Mouse (Mus musculus) lung, embryonic 15.5 days (tissue): ENCODE data around the gene S100a8. TPM values are rescaled to one million over a fixed set of nuclear protein-coding genes. Genes with fewer than 3 reads are reported as not detected.
A peak's percentile ranks its signal among the peaks of the same experiment; 100 is the strongest.

Experiments used
- ATAC-seq: fragments of 200-750 bp; cut with Nextera tagmentation; 2 replicates; pipeline ENCODE4 v1.8.0; 2017; ENCODE audit warnings: moderate number of reproducible peaks, borderline replicate concordance; ENCODE audit not compliant: low FRiP score, low TSS enrichment; ENCODE audit errors: extremely low read depth
- H3K27ac ChIP-seq: fragments of 300-500 bp; sonication (generic); 2 replicates; pipeline ENCODE4 v1.5.1; 2015; ENCODE audit warnings: moderate library complexity, mild to moderate bottlenecking, inconsistent platforms
- H3K27me3 ChIP-seq: fragments of 300-500 bp; sonication (generic); 2 replicates; pipeline ENCODE4 v1.6.1; 2015; ENCODE audit warnings: inconsistent platforms
- H3K36me3 ChIP-seq: fragments of 300-500 bp; sonication (generic); 2 replicates; pipeline ENCODE4 v1.6.1; 2015; ENCODE audit warnings: inconsistent platforms
- H3K4me1 ChIP-seq: fragments of 300-500 bp; sonication (generic); 2 replicates; pipeline ENCODE4 v1.6.1; 2015; ENCODE audit warnings: inconsistent platforms
- H3K4me2 ChIP-seq: fragments of 300-500 bp; sonication (generic); 2 replicates; pipeline ENCODE4 v1.6.1; 2015; ENCODE audit warnings: inconsistent platforms, mild to moderate bottlenecking, moderate library complexity
- H3K4me3 ChIP-seq: fragments of 300-500 bp; sonication (generic); 2 replicates; pipeline ENCODE4 v1.5.1; 2015; ENCODE audit warnings: mild to moderate bottlenecking, inconsistent platforms
- H3K9ac ChIP-seq: fragments of 300-500 bp; sonication (generic); 2 replicates; pipeline ENCODE4 v1.6.1; 2015; ENCODE audit warnings: inconsistent platforms
- H3K9me3 ChIP-seq: fragments of 300-500 bp; sonication (generic); 2 replicates; pipeline ENCODE4 v1.6.1; 2016; ENCODE audit warnings: inconsistent platforms
- WGBS: fragments of 180-500 bp; shearing (Covaris S2); methylation state at CpG from one replicate; pipeline ENCODE4 v1.1.7; 2015; 5-methylcytosine and 5-hydroxymethylcytosine counted together
- polyA plus RNA-seq: library from polyadenylated mRNA; unstranded; fragments of >200 nt; fragmentation: Nextera tagmentation; extraction: Ambion mirVana; gene quantifications from 2 replicates; pipeline ENCODE4 v1.2.1, GENCODE M21; 2015

Gene S100a8
- polyA plus RNA-seq, 1 experiment from 2014 or later, result 20.9 TPM

DNA sequence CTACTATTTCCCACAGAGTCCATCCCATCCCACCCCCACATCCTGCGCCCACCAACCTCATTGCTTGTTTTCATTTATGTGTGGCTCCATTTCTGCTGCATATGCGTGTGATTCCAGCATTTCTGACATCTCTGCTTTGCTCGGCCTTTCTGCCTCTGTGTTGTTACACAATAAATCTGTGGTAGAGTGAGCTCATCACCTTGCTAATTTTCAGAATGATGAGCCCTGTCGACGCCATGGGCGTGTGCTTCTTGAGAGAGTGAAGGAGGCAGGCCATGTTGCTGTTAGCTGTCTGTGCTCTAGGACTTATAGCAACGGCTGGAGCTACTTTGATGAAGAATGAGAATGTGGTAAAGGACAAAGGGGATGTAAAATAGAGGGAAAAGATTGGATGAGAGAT, 27.8 kb upstream of the S100a8 start:
- H3K27me3 ChIP-seq, result no peaks in the 10 kb centered on the region
- H3K9ac ChIP-seq, result no peak overlapping the region

DNA sequence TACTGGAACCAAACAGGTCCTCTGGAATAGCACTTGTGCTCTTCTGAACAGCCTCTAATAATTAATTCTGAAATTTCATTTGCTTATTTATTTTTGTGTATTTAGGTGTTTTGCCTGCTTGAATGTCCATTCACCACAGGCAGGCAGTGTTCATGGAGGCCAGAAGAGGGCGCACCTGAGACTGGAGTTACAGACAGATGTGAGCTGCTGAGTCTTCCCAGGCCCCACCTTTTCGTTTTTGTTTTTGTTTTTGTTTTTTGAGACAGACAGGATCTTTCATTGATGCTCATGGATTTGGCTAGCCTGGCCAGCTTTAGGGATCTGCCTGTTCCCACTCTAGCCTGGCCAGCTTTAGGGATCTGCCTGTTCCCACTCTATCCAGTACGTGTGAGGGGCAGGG, 24.6 kb upstream of the S100a8 start:
- H3K9me3 ChIP-seq, result no peaks in the 10 kb centered on the region
- H3K36me3 ChIP-seq, result no peaks in the 10 kb centered on the region
- H3K27ac ChIP-seq, result no peak overlapping the region
- no peak overlapping the region for H3K9ac ChIP-seq
- ATAC-seq, result no peak
- 46% methylated on average over 3 of the region's 3 CpGs for WGBS
- H3K4me2 ChIP-seq, result no peak overlapping the region
- no peaks in the 10 kb centered on the region for H3K27me3 ChIP-seq
- H3K4me1 ChIP-seq, result no peaks in the 10 kb centered on the region
- H3K4me3 ChIP-seq, result no peak overlapping the region

More for the DNA sequence above, 27.8 kb upstream of the S100a8 start:
- H3K4me1 ChIP-seq, result no peaks in the 10 kb centered on the region
- no peak overlapping the region for H3K4me3 ChIP-seq
- no peaks in the 10 kb centered on the region for H3K36me3 ChIP-seq
- no peaks in the 10 kb centered on the region for H3K9me3 ChIP-seq
- no peak for ATAC-seq
- H3K4me2 ChIP-seq, result no peak overlapping the region
- WGBS, result 74% methylated on average over 7 of the region's 7 CpGs
- H3K27ac ChIP-seq, result no peak overlapping the region

DNA sequence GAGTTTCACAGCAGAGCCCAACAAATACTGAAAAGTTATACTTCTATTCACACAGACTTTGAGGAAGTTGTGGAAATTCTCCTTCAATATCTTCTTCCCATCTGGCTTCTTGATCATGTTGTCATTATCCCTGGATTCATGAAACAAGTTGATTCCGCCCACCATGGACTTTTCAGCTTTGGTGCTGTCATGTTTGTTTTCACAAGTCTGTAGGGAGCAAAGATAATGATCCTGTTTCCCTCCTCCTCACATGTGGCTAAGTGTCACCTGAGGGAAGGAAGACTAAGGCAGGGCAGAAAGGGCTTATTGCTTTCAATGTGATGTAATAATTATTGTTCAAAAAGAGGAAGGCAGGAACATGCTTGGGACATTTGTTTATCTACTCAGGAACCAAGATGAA, 21.5 kb upstream of the S100a8 start:
- H3K4me3 ChIP-seq, result no peak overlapping the region
- H3K4me1 ChIP-seq, result no peaks in the 10 kb centered on the region
- no peak for ATAC-seq
- H3K9ac ChIP-seq, result no peak overlapping the region
- H3K36me3 ChIP-seq, result no peaks in the 10 kb centered on the region
- no peaks in the 10 kb centered on the region for H3K9me3 ChIP-seq
- 56% methylated on average over 1 of the region's 1 CpGs for WGBS
- no peak overlapping the region for H3K27ac ChIP-seq
- H3K4me2 ChIP-seq, result no peak overlapping the region
- H3K27me3 ChIP-seq, result no peaks in the 10 kb centered on the region

DNA sequence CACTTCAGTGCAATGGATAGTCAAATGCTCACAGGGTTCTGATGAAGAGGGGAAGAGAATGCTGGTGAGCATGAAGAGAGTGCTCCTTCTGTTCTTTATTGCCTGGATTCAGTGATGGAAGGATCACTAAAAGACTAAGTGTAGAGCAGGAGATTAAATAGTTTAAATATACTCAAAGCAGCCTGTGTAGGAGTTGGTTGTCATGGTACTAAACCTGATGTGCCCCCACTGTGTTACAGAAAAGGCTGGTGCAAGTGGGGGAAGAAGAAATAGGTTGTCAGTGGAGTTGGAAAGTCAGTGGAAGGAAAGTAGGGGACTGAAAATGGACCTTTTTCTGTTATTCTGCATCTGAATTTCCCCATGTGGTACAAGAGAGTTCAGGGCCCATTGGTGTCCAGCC, 19.8 kb upstream of the S100a8 start:
- Histone ChIP-seq H3K27me3 (no peaks in the 10 kb centered on the region; the same call in 1 of the 2 replicates), H3K4me3 (no peak overlapping the region), H3K4me2 (no peak overlapping the region), H3K27ac (no peak overlapping the region), H3K36me3 (no peaks in the 10 kb centered on the region), H3K9me3 (no peaks in the 10 kb centered on the region), H3K9ac (no peak overlapping the region), H3K4me1 (no peaks in the 10 kb centered on the region)
- ATAC-seq, result no peak

- no peak for ATAC-seq
- 93% methylated on average over 2 of the region's 2 CpGs for WGBS
These were observed 18.9 kb upstream of the S100a8 start for GRCm38 (mm10) chr3:90649832-90650231.

DNA sequence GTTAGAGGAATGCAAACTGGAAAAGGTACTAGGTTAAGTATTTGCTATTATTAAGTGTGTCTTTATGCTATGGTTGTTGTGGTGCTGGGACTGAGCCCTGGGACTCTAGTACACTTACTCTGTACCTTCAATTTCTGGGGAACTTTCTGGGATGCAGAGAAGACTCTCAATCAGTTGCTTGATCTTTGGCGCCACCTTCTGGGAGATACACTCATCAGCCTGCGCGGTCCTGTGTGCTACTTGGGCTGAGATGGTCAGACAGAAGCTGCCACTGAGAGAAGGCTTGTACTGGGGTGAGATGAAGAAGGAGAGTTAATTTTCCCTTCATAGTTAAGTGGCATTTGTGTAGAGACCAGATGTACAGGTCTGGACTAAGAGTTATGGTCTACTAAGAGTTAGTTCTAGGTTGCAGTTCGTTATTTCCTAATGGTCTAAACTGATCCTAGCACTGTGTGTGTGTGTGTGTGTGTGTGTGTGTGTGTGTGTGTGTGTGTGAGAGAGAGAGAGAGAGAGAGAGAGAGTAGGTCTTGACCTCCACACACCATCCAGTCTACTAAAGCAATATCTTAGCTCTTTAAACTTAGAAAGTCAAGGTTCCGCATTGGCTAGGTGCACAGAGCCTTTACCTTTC, 15.8 kb upstream of the S100a8 start:
- Histone ChIP-seq H3K4me1 (no peaks in the 10 kb centered on the region), H3K4me2 (no peak overlapping the region), H3K27me3 (no peaks in the 10 kb centered on the region; the same call in 1 of the 2 replicates), H3K9ac (no peak overlapping the region), H3K9me3 (no peaks in the 10 kb centered on the region), H3K36me3 (no peaks in the 10 kb centered on the region), H3K4me3 (no peak overlapping the region), H3K27ac (no peak overlapping the region)
- WGBS, result 37% methylated on average over 5 of the region's 5 CpGs
- ATAC-seq, result peak; percentile 64; the same call in 1 of the 2 replicates

More at GRCm38 (mm10) chr3:90649832-90650231, 18.9 kb upstream of the S100a8 start:
- no peaks in the 10 kb centered on the region for H3K9me3 ChIP-seq
- no peak overlapping the region for H3K9ac ChIP-seq
- no peak overlapping the region for H3K4me3 ChIP-seq
- no peaks in the 10 kb centered on the region for H3K36me3 ChIP-seq
- H3K27ac ChIP-seq, result no peak overlapping the region
- no peak overlapping the region for H3K4me2 ChIP-seq
- H3K27me3 ChIP-seq, result no peaks in the 10 kb centered on the region; the same call in 1 of the 2 replicates
- no peaks in the 10 kb centered on the region for H3K4me1 ChIP-seq

DNA sequence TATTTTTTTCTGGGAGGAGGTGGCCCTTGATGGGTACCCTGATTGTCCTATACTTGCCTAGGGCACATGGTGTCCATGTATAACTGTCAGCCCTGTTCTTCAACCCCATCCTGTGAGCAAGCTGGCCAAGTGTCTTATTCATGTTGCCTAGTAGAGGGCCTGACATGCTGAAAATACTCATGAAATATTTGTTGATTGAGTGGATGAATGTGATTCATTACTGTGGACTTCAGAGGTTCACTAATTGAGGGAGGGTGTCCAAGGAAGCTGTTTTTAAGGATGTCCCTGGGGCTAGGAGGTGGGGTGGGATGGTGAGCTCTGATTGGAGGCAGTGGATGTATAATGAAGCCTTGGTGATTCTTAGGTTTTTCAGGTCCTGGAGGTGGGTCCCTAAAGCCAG, 15.1 kb upstream of the S100a8 start, which contains the start of gene S100a7a:
Gene S100a7a, plus strand, starts transcription at position 301 of the 400 bp plus-strand sequence.
- H3K36me3 ChIP-seq, result no peaks in the 10 kb centered on the region
- no peaks in the 10 kb centered on the region for H3K4me1 ChIP-seq

DNA sequence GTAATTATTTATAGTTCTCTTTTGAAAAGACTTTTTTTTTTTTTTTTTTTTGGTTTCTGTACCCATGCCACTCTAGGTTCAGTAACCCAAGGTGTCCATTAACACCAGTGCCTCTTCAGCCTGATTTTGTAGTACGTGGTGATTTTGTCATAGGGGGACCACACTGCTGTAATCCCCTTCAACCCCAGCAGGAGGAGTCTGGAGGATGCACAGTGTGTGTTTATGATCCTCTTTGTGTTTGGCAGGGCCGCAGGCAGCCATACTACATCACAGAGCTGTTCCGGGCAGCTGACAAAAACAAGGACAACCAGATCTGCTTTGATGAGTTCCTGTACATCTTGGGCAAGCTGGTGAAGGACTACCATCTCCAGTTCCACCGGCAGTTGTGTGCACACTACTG, 11.4 kb upstream of the S100a8 start:
- Histone ChIP-seq H3K27ac (no peak overlapping the region), H3K9me3 (no peaks in the 10 kb centered on the region), H3K4me1 (no peaks in the 10 kb centered on the region), H3K9ac (no peak overlapping the region), H3K4me2 (no peak overlapping the region), H3K36me3 (no peaks in the 10 kb centered on the region), H3K4me3 (no peak overlapping the region), H3K27me3 (no peaks in the 10 kb centered on the region; the same call in 1 of the 2 replicates)
- no peak for ATAC-seq
- WGBS, result 70% methylated on average over 4 of the region's 4 CpGs

More for the DNA sequence above, 15.1 kb upstream of the S100a8 start, which contains the start of gene S100a7a:
- H3K27ac ChIP-seq, result no peak within 1 kb of the TSS
- no peak for ATAC-seq
- H3K9me3 ChIP-seq, result no peaks in the 10 kb centered on the region
- H3K9ac ChIP-seq, result no peak within 1 kb of the TSS
- no peak within 1 kb of the TSS for H3K4me3 ChIP-seq
- H3K27me3 ChIP-seq, result no peaks in the 10 kb centered on the region; the same call in 1 of the 2 replicates
- no peak within 1 kb of the TSS for H3K4me2 ChIP-seq

DNA sequence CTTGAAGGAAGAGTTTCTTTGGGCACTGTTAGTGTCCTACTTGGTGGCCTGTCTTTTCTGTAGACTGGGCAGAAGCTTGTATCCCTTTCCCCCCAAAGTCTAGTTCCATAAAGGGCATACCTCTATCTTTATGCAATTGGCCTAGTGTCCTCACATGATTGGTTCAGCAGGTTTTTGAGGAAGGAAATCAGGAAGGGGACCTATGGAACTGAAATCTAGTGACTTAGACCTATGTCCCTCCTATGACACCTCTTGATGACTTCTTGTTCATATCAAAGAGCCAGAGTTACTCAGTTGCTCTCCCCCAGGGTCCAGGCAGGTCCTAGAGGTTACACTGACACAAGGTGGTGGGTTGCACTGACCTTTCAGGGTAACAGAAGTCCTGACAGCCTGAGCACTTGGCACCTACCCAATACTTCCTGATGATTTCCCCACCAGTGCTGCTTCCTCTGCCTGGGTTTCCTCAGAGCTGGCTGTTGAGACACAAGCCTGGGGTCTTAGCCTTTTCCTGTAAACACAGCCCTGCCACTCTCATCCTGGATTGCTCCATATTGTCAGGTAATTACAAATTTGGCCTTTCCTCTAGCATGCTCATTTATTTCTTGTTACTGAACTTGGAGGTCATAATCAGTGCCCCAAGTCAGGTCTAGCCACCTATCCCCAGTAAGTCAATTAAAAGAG, 9.3 kb upstream of the S100a8 start:
- Histone ChIP-seq H3K36me3 (no peaks in the 10 kb centered on the region), H3K4me2 (no peak overlapping the region), H3K4me1 (no peaks in the 10 kb centered on the region), H3K27ac (no peak overlapping the region), H3K9ac (no peak overlapping the region), H3K4me3 (no peak overlapping the region), H3K27me3 (no peaks in the 10 kb centered on the region), H3K9me3 (no peaks in the 10 kb centered on the region)
- ATAC-seq, result no peak

GRCm38 (mm10) chr3:90664219-90664618, 4.6 kb upstream of the S100a8 start:
- Histone ChIP-seq H3K4me1 (no peaks in the 10 kb centered on the region), H3K9me3 (no peaks in the 10 kb centered on the region), H3K4me2 (no peak overlapping the region), H3K4me3 (no peak overlapping the region), H3K9ac (no peak overlapping the region), H3K27ac (no peak overlapping the region), H3K36me3 (no peaks in the 10 kb centered on the region), H3K27me3 (no peaks in the 10 kb centered on the region)
- WGBS, result 74% methylated on average over 2 of the region's 2 CpGs
- ATAC-seq, result no peak

DNA sequence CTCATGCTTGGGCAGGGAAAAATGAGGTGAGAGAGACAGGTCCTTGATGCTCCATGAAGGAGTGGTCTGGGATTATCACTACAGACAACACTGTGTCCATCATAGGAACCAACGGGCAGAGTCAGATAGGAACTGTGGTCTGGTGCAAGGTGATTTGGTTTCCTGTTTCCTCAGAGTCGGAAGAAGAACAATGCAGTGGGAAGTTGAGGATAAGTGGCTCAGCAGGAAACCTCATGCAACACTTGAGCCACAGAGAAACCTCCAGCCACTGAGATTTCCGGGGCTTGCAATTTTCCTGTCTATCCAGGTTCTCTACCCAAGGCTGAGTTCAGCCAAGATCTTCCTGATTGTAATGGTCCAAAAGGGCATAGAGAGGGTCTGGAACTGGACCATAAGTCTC, 9.9 kb downstream of the S100a8 start:
- no peak overlapping the region for H3K9ac ChIP-seq
- no peak for ATAC-seq
- H3K27me3 ChIP-seq, result no peaks in the 10 kb centered on the region
- H3K9me3 ChIP-seq, result no peaks in the 10 kb centered on the region
- no peak overlapping the region for H3K4me3 ChIP-seq
- no peak overlapping the region for H3K4me2 ChIP-seq
- 42% methylated on average over 3 of the region's 3 CpGs for WGBS
- H3K4me1 ChIP-seq, result no peaks in the 10 kb centered on the region
- H3K27ac ChIP-seq, result no peak overlapping the region
- no peaks in the 10 kb centered on the region for H3K36me3 ChIP-seq

DNA sequence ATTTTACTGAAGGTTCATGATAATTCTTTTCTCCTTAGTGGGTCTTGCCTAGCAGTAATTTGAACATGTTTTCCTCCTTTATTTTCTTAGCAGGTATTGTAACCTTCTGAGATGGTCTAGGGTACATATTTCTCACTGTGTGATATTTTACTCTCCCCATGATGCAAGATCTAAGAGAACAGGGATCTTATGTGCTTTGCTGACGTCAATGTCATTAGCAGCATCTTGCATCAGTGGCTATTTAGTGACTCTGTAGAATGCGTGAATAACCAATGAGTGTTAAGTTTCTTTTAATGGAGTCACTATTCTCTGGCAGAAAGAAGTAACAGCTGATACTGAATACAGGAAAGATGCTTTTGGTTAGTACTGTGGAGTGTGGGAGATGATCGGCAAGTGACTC, 15.2 kb downstream of the S100a8 start:
- WGBS, result 80% methylated on average over 3 of the region's 3 CpGs
- no peak overlapping the region for H3K9ac ChIP-seq
- H3K9me3 ChIP-seq, result no peaks in the 10 kb centered on the region
- H3K4me3 ChIP-seq, result no peak overlapping the region
- no peaks in the 10 kb centered on the region for H3K4me1 ChIP-seq
- no peaks in the 10 kb centered on the region for H3K36me3 ChIP-seq
- H3K27me3 ChIP-seq, result no peaks in the 10 kb centered on the region
- no peak for ATAC-seq
- H3K4me2 ChIP-seq, result no peak overlapping the region
- H3K27ac ChIP-seq, result no peak overlapping the region
